Mouse (Mus musculus) embryo, embryonic 10.5 days (tissue): Measurements from ENCODE around the gene 1700123O20Rik.
A peak's percentile ranks its signal among the peaks of the same experiment; 100 is the strongest.

Experiments
- DNase-seq: peaks from one replicate; pipeline ENCODE4 v3.0.0-alpha.2; 2015; ENCODE audit warnings: low spot score

1700123O20Rik gene

DNA sequence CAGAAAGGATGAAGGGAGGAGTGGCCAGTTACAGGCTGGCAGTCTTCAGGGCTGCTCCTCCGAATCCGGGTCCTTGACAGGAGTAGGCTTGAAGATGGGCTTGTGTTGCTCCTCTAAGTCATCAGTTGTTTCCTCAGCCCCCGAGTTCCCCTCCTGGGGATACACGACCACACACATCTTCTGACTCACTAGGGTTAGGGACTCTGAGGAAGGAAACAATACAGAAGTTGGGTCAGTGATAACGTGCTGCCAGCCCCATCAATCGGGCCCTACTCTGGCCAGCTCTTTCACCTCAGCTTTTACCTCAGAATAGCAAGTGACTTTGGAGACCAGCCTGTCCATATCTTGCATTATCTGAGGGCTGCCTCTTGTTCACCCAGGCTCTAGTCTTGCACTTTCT lies 38.0 kb downstream of the 1700123O20Rik start:
- no peak for DNase-seq

DNA sequence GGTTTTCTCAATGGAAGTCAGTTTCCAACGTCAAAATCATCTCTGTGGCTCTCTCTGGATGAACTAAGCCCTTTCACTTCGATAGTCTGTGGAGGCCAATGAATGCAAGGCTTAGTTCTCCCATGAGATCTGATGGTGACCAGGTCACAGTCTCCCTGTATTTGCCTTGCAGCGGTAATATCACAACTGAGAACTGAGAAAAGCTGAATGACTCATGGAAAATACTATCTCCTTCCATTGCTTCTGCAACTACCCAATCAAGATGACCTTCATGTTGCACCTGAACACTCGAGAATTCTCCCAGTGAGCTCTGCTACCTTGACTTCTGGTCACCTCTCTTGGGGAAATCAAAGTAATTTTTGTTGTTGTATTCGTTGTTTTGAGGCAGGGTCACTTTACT lies 41.5 kb downstream of the 1700123O20Rik start:
- DNase-seq: no peak

DNA sequence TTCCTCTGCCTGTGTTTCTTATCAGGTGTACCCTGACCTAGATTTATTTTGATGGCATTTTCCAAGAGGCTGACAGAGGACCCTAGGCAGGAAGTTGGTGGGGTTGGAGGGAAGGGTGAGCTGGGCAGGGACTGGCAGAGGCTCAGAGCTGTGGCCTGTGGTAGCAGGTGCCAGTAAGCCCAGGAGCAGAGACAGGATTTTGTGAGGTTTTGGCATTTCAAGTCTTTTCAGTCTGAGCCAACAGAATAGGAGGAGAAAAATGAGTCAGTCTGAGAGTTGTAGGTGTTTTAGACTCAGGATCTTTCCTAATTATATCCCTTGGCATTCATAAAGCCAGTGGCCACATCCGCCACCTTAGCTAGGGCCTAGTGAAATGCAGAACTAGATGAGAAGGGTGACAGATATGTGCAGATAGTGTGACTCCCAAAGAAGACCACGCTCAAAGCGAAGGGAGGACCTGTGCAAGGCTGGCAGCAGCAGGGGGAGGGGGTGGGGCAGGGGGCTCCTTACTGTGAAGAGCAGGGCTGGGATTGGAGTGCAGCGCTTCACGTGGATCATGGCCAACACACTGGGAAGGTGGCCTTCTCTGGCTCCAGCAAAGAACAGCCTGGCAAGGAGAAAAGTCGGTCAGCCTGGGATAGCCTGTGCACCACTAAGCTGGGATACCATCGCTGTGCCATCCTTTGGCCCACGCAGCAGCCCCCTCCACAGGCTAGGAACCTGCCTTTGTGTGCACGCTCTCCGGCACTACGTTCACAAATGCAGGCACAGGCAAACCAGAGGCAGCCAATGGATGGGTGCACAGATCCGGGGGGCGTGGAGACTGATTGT lies 43.0 kb downstream of the 1700123O20Rik start:
- DNase-seq: no peak

DNA sequence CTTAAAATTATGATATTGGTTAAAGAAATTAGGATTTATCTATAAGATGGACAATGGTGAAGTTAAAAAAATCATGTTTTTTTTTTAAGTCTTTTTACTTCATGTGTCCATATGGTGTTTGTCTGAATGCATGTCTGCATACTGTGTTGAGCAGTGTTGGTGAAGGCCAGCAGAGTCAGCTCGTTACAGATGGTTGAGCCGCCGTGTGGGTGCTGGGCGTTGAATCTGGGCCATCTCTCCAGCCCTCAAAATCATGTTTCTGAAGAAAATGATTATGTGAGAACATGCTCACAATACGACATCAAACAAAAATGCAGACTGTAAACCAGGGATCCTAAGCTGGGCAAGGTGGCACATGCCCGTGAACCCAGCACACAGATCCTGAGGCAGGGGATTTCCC lies 44.3 kb downstream of the 1700123O20Rik start:
- DNase-seq: no peak

DNA sequence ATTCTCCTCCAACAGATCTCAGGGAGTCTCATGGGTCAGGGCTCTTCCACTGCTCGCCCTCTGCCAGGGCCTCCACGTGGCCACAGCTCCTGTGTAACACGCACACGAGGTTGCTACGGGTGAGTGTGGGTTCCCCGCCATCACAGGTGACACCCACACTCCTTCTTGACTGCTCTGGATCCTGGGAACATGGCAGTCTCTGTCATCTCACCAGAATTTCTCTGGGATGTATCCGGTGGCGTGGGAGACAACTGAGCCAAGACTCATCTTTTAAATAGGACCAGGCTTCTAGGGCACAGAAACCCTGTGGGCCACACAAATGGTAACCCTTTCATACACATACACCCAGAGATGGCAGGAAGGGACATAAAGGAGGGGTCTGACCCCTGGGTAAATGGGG lies 46.2 kb downstream of the 1700123O20Rik start:
- no peak for DNase-seq

DNA sequence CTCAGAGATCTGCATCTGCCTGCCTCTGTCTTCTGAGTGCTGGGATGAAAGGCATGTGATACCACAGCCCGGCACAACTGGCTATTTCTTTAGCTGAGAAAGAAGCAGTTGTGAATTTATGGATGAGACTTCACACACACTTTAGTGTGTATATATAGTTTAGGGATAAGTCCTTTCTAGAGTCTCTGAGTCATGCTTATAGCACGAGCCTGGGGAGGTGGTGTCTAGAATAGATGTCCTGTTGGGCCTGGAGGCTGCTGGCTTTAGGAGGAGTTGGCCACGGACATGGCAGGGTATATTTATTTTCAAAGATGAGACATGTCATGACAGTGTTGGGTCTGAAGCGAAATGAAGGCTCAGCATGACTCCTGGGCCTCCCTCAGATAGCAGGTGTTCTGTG lies 48.0 kb downstream of the 1700123O20Rik start:
- no peak for DNase-seq

DNA sequence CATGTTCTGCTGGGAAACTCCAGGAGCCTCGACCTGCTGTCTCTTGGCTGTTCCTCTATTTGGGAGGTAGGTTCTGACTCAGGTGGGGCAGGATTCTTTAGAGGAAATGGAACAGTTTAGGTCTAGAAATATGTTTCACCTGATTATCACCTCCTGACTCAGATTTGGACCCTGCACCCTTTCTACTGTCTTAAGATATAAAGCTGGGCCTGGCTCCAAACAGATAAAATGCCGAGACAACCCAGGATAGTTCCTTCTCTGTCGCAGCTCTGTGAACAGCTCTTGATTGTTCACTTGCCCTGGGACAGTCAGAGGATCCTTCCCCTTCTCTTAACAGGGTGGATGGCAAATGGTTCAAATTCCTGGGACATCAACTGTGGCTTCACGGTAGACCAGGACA lies 49.2 kb downstream of the 1700123O20Rik start:
- no peak for DNase-seq

DNA sequence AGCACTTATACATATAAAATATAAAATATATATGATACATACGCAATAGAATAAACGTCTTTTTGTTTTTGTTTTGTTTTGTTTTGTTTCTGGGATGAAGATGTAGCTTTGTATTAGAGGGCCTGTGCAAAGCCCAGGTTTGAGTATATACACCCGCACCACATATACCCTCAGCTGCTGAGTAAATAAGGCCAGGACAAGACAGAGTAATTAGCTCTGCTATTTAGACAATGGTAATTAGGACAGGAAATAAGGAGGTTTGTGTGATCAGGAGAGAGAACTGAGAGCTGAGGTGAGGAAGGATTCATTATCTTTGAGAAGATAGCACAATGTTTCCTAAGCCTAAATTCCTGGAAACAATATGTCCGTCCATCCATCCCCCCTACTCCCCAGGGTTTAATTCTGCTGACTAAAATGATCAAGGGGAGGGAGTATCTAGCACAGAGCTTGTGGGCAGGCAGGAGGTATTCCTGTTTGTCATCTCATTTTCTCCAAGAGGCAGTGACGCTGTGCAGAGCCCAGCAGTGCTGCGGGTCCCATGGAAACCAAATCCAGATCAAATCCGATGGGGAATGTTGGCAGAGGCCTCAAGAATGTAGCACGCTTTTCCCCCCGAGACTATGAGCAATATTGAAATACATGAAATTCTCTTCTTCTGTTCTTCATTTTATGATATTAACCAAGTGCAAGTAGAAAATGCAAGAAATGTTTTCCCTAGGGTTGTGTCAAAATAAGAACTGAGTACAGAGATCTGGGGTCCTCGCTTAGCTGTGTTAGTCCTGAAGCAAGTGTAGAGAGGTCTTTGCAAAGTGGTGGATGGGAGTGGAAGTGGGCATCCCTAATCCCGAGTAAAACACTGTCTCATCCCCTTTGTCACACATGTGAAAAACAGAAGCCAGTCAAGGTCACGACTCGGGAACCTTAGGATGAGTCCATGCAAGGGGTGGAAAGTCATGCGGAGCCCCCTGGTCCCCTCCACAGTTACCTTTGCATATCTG lies 50.8 kb downstream of the 1700123O20Rik start:
- DNase-seq: peak; percentile 38

DNA sequence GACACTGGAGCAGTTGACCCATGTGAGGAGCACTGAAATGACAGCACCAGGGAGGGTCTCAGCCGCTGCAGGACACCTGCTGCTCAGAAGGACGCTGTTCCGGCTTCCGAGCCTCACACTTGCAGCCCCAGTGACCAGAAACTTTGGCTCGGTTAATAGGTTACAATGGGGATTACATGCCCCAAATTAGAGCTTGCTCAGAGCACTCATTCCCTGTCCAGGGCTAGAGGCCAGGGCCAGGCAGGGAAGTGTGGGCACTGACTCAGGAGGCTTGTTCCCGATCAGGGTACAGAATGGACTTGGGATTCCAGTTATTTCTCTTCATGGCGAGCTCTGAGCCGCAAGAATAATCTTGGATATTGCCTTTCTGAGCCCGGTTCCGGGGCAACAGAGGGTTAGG lies 51.6 kb downstream of the 1700123O20Rik start:
- no peak for DNase-seq
